9 mouse cellular contexts compared by ENCODE assay signal in the genomic region with DNA sequence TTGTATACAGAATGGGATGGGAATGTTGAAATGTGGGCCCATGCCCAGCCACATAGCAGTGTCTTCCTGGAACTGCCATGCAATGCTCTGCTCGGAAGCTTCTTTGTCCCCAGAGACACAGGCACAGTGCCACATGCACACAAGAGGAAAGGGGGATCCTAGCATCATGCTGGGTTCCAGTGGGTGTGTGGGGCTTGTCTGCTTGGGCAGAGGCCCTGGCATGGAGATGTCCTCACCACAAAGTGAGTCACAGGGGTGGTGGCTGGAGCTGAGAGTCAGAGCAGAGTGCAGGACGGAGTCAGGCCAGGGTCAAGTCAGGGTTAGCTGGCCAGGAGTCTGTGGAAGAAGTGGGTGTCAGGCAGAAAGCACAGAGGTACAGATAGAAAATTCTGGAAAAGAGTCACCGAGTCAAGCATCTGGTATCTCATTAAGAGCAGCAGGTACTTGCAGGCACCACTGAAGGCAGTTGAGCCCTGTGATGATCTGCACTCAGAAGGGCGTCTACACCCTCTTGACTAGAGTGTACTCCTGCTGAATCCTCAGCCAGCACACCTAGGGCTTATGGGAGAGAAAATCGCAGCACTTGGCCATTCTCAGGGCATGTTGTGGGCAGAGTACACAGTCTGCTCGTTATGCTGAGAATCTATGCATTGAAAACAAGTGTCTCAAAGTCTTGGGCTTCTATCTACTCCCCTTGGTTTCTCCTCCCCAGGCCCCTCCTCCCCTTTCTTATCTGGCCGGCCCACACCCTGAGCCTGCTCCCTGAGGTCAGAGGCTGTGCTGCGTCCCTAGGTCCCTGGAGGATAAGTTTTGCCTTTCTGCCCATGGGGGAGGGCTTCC.
DNase-seq lines count a peak whose midpoint lies in the region; ATAC-seq and TF ChIP-seq lines count a peak whose summit lies in the region.
"Had no signal": no experiment of that assay in that cellular context is flagged by ENCODE, and none has a peak within 500 bp of the region (broad histone marks: within the 10 kb centered on the region; RNA-seq: fewer than 3 reads in every experiment).

No protein-coding gene starts in this region.

- ATAC-seq in hindbrain, embryonic 14.5 days (ENCODE audit: low FRiP score): no peak
- ATAC-seq in heart, embryonic 13.5 days (ENCODE audit: extremely low read depth, insufficient number of reproducible peaks, low FRiP score, low TSS enrichment): peak; percentile 81
- ATAC-seq in activated CD4-positive, CD25-positive, alpha-beta regulatory T cell, adult 4 months: no peak
- ATAC-seq in forebrain, postnatal 0 days: no peak

- H3K4me2 ChIP-seq in hindbrain, embryonic 14.5 days (replicated peaks): no peak overlapping the region
- peak overlapping the region; percentile 25 for H3K4me2 ChIP-seq in heart, embryonic 13.5 days
- no peak overlapping the region for H3K4me2 ChIP-seq in forebrain, postnatal 0 days (ENCODE audit: low read depth)

- no peak for TF ChIP-seq POLR2A in kidney, adult 2 months (IDR thresholded peaks at IDR 0.05; ENCODE audit: low read depth, low read length)

- 0 out of 2 replicates have a peak, but pooled peaks cover 6% of the 10 kb centered on the region for H3K27me3 ChIP-seq in hindbrain, embryonic 10.5 days (ENCODE audit: insufficient read depth, poor library complexity, severe bottlenecking)
- no peaks in the 10 kb centered on the region for H3K27me3 ChIP-seq in hindbrain, embryonic 14.5 days (ENCODE audit: control insufficient read depth, insufficient read depth, low read length)
- peaks cover 12% of the 10 kb centered on the region; the same call in 1 of the 2 replicates for H3K27me3 ChIP-seq in heart, embryonic 13.5 days (replicated peaks)
- H3K27me3 ChIP-seq in kidney, adult 2 months (replicated peaks; ENCODE audit: control insufficient read depth, insufficient read depth, low read length): no peaks in the 10 kb centered on the region
- H3K27me3 ChIP-seq in forebrain, postnatal 0 days (ENCODE audit: insufficient read depth, low read length): no peaks in the 10 kb centered on the region

- H3K4me3 ChIP-seq in hindbrain, embryonic 10.5 days: no peak overlapping the region
- H3K4me3 ChIP-seq in hindbrain, embryonic 14.5 days (replicated peaks; ENCODE audit: low read length): no peak overlapping the region
- H3K4me3 ChIP-seq in heart, embryonic 13.5 days: no peak overlapping the region
- no peak overlapping the region for H3K4me3 ChIP-seq in kidney, adult 2 months (ENCODE audit: insufficient read depth, low read depth, low read length)
- H3K4me3 ChIP-seq in forebrain, postnatal 0 days (ENCODE audit: low read depth, low read length): no peak overlapping the region

- no peaks in the 10 kb centered on the region for H3K36me3 ChIP-seq in hindbrain, embryonic 10.5 days
- H3K36me3 ChIP-seq in hindbrain, embryonic 14.5 days (replicated peaks; ENCODE audit: control insufficient read depth, insufficient read depth): no peaks in the 10 kb centered on the region
- no peaks in the 10 kb centered on the region for H3K36me3 ChIP-seq in heart, embryonic 13.5 days
- no peaks in the 10 kb centered on the region for H3K36me3 ChIP-seq in kidney, adult 2 months (ENCODE audit: control insufficient read depth, insufficient read depth, low read length)
- no peaks in the 10 kb centered on the region for H3K36me3 ChIP-seq in forebrain, postnatal 0 days (ENCODE audit: insufficient read depth)
- H3K36me3 ChIP-seq: G1E had no signal

- no peaks in the 10 kb centered on the region for H3K9me3 ChIP-seq in hindbrain, embryonic 10.5 days
- H3K9me3 ChIP-seq in hindbrain, embryonic 14.5 days (ENCODE audit: control insufficient read depth, low read length): no peaks in the 10 kb centered on the region
- H3K9me3 ChIP-seq in heart, embryonic 13.5 days: no peaks in the 10 kb centered on the region
- H3K9me3 ChIP-seq in forebrain, postnatal 0 days (ENCODE audit: low read length): no peaks in the 10 kb centered on the region

- peak overlapping the region; percentile 82 for H3K27ac ChIP-seq in hindbrain, embryonic 10.5 days
- no peak overlapping the region for H3K27ac ChIP-seq in hindbrain, embryonic 14.5 days
- peak overlapping the region; percentile 68 for H3K27ac ChIP-seq in heart, embryonic 13.5 days (replicated peaks)
- no peak overlapping the region for H3K27ac ChIP-seq in kidney, adult 2 months (ENCODE audit: insufficient read depth, low read depth, low read length)
- no peak overlapping the region for H3K27ac ChIP-seq in forebrain, postnatal 0 days (ENCODE audit: low read depth, low read length)

- WGBS in hindbrain, embryonic 10.5 days: 52% methylated on average over 8 of the region's 8 CpGs
- 47% methylated on average over 8 of the region's 8 CpGs for WGBS in hindbrain, embryonic 14.5 days
- 38% methylated on average over 8 of the region's 8 CpGs for WGBS in heart, embryonic 13.5 days
- WGBS in kidney, adult 2 months: 76% methylated on average over 8 of the region's 8 CpGs
- 62% methylated on average over 8 of the region's 8 CpGs for WGBS in forebrain, postnatal 0 days

- H3K9ac ChIP-seq in hindbrain, embryonic 14.5 days: no peak overlapping the region
- peak overlapping the region; percentile 59; the same call in 1 of the 2 replicates for H3K9ac ChIP-seq in heart, embryonic 13.5 days
- H3K9ac ChIP-seq in forebrain, postnatal 0 days: no peak overlapping the region

- peaks cover 68% of the 10 kb centered on the region for H3K4me1 ChIP-seq in hindbrain, embryonic 10.5 days (replicated peaks)
- peaks cover 35% of the 10 kb centered on the region for H3K4me1 ChIP-seq in hindbrain, embryonic 14.5 days (replicated peaks; ENCODE audit: control insufficient read depth, insufficient read depth, low read length)
- H3K4me1 ChIP-seq in heart, embryonic 13.5 days: peaks cover 50% of the 10 kb centered on the region
- H3K4me1 ChIP-seq in kidney, adult 2 months (ENCODE audit: control insufficient read depth, insufficient read depth, low read length): no peaks in the 10 kb centered on the region
- peaks cover 17% of the 10 kb centered on the region for H3K4me1 ChIP-seq in forebrain, postnatal 0 days (ENCODE audit: insufficient read depth)

- DNase-seq in hindbrain, embryonic 10.5 days (ENCODE audit: low spot score): no peak
- no peak for DNase-seq in hindbrain, embryonic 14.5 days (ENCODE audit: low spot score)
- peak; percentile 70 for DNase-seq in adipocyte (ENCODE audit: low spot score)
- DNase-seq in lung, postnatal 36 days: peak; percentile 24
- no peak for DNase-seq in kidney, adult 2 months
- no peak for DNase-seq in forebrain, postnatal 0 days

- TF ChIP-seq CTCF in kidney, adult 2 months (conservative IDR thresholded peaks at IDR 0.05; ENCODE audit: insufficient read depth, insufficient read length, low read depth, low read length): no peak
- TF ChIP-seq CTCF in forebrain, postnatal 0 days (IDR thresholded peaks at IDR 0.05; ENCODE audit: low read depth): no peak

Comparison
In these comparisons a context has a peak if more than half of its experiments do, and no peak if none do; other contexts are left out.
1. H3K27ac ChIP-seq: peak in hindbrain, embryonic 10.5 days (single experiment) and heart, embryonic 13.5 days (single experiment); none in hindbrain, embryonic 14.5 days (single experiment), kidney, adult 2 months (single experiment) and forebrain, postnatal 0 days (single experiment).
2. DNase-seq: peak in adipocyte (single experiment) and lung, postnatal 36 days (single experiment); none in hindbrain, embryonic 10.5 days (single experiment), hindbrain, embryonic 14.5 days (single experiment), kidney, adult 2 months (single experiment) and forebrain, postnatal 0 days (single experiment).